In the genomic region with DNA sequence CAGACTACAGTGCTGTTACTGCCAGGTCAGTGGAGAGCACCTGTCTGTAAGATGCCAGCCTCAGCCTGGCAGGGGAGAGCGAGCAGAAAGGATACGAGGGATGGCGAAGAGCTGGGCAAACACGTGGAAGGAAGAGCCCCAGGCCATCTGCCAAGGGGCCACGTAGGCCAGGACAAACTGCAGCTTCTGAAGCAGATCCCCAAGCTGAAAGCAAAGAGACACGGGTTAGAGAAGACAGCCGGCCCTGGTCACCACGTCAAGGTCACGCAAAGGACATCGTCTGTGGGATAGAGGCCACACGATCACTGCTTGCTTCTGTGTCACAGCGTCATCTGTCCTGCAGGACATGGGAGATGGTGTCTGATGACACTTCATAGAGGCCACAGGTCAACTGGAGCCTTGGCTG, we compare ENCODE assay signal across 15 mouse cellular contexts.
DNase-seq lines count a peak whose midpoint lies in the region; ATAC-seq and TF ChIP-seq lines count a peak whose summit lies in the region.
"Had no signal": no experiment of that assay in that cellular context is flagged by ENCODE, and none has a peak within 500 bp of the region (broad histone marks: within the 10 kb centered on the region; RNA-seq: fewer than 3 reads in every experiment).

No protein-coding gene starts in this region.

- H3K4me1 ChIP-seq in lung, postnatal 0 days (ENCODE audit: insufficient read depth, low read depth, low read length) = 0 out of 2 replicates have a peak, but pooled peaks cover 5% of the 10 kb centered on the region
- H3K4me1 ChIP-seq: embryonic facial prominence, embryonic 10.5 days; forebrain, embryonic 13.5 days; kidney, embryonic 15.5 days; liver, embryonic 12.5 days had no signal

- 50% methylated on average over 12 of the region's 12 CpGs for WGBS in lung, postnatal 0 days

- no peak overlapping the region for H3K27ac ChIP-seq in lung, postnatal 0 days (ENCODE audit: low read length)
- H3K27ac ChIP-seq: embryonic facial prominence, embryonic 10.5 days; forebrain, embryonic 13.5 days; hindbrain, embryonic 14.5 days; kidney, embryonic 15.5 days; liver, embryonic 12.5 days had no signal

- H3K9ac ChIP-seq in lung, postnatal 0 days (replicated peaks; ENCODE audit: low read depth) = no peak overlapping the region
- H3K9ac ChIP-seq: forebrain, embryonic 13.5 days; hindbrain, embryonic 14.5 days; kidney, embryonic 15.5 days; liver, embryonic 12.5 days had no signal

- no peak for TF ChIP-seq EP300 in lung, postnatal 0 days (IDR thresholded peaks at IDR 0.05)

- no peaks in the 10 kb centered on the region for H3K27me3 ChIP-seq in lung, postnatal 0 days (replicated peaks; ENCODE audit: insufficient read depth, low read length)
- H3K27me3 ChIP-seq: forebrain, embryonic 13.5 days; kidney, embryonic 15.5 days; liver, embryonic 12.5 days had no signal

- H3K4me2 ChIP-seq in lung, postnatal 0 days (replicated peaks; ENCODE audit: low read depth, low read length) = no peak overlapping the region
- H3K4me2 ChIP-seq: forebrain, embryonic 13.5 days; hindbrain, embryonic 14.5 days; kidney, embryonic 15.5 days; liver, embryonic 12.5 days had no signal

- TF ChIP-seq CTCF in lung, postnatal 0 days (IDR thresholded peaks at IDR 0.05) = no peak

- DNase-seq in gastrocnemius, adult 18-20 months (ENCODE audit: low spot score) = peak; percentile 17
- DNase-seq in gastrocnemius, postnatal 14 days = no peak
- peak; percentile 53 for DNase-seq in lung, postnatal 0 days (ENCODE audit: low spot score)
- no peak for DNase-seq in lung, adult 18-20 months
- DNase-seq in cerebellum, adult 9-10 months = peak; percentile 71
- peak; percentile 62 for DNase-seq in skeletal muscle tissue, adult 2 months (ENCODE audit: low read depth, low spot score)
- no peak for DNase-seq in layer of hippocampus, adult 11-12 months (ENCODE audit: low spot score)
- DNase-seq in thymus, postnatal 14 days = no peak
- DNase-seq: lung, postnatal 14 days had no signal

- H3K36me3 ChIP-seq in lung, postnatal 0 days (ENCODE audit: insufficient read depth, low read length) = no peaks in the 10 kb centered on the region
- H3K36me3 ChIP-seq: embryonic facial prominence, embryonic 10.5 days; kidney, embryonic 15.5 days; liver, embryonic 12.5 days had no signal

- no peaks in the 10 kb centered on the region for H3K9me3 ChIP-seq in lung, postnatal 0 days (ENCODE audit: low read length)
- H3K9me3 ChIP-seq: embryonic facial prominence, embryonic 10.5 days; forebrain, embryonic 13.5 days; kidney, embryonic 15.5 days; liver, embryonic 12.5 days had no signal

- intact Hi-C loops in gastrocnemius, postnatal 14 days (cut with DNase I; ENCODE audit: low total_unique reads) = no loop called here

- peak; percentile 68 for ATAC-seq in lung, postnatal 0 days
- ATAC-seq: forebrain, embryonic 13.5 days; intestine, embryonic 16.5 days; liver, embryonic 12.5 days had no signal

- H3K4me3 ChIP-seq in lung, postnatal 0 days (ENCODE audit: low read depth, low read length) = no peak overlapping the region
- H3K4me3 ChIP-seq: embryonic facial prominence, embryonic 10.5 days; forebrain, embryonic 13.5 days; kidney, embryonic 15.5 days; liver, embryonic 12.5 days had no signal

Comparison
In these comparisons a context has a peak if more than half of its experiments do, and no peak if none do; other contexts are left out.
1. DNase-seq: peak in gastrocnemius, adult 18-20 months (single experiment), lung, postnatal 0 days (single experiment), cerebellum, adult 9-10 months (single experiment) and skeletal muscle tissue, adult 2 months (single experiment); none in gastrocnemius, postnatal 14 days (single experiment), lung, adult 18-20 months (0 of 2), layer of hippocampus, adult 11-12 months (single experiment) and thymus, postnatal 14 days (single experiment).